Mouse (Mus musculus) myocyte (in vitro differentiated cells): ENCODE data around the gene Sgsm2. TPM values are rescaled to one million over a fixed set of nuclear protein-coding genes. Genes with fewer than 3 reads are reported as not detected.

Experiments
- H3K27me3 ChIP-seq: one replicate; pipeline ENCODE4 v1.6.1; 2011; ENCODE audit not compliant: control insufficient read depth, insufficient read depth, insufficient read length
- H3K36me3 ChIP-seq: one replicate; pipeline ENCODE4 v1.6.1; 2011; ENCODE audit not compliant: control insufficient read depth, insufficient read depth
- H3K4me2 ChIP-seq: one replicate; pipeline ENCODE4 v1.6.1; 2011; ENCODE audit warnings: low read depth, control low read depth
- H3K4me3 ChIP-seq: one replicate; pipeline ENCODE4 v1.5.1; 2011; ENCODE audit warnings: mild to moderate bottlenecking, control low read depth, moderate library complexity
- H3K79me2 ChIP-seq: one replicate; pipeline ENCODE4 v1.6.1; 2011; ENCODE audit not compliant: control insufficient read depth, insufficient read depth
- H3ac ChIP-seq: one replicate; pipeline ENCODE4 v1.6.1; 2011; ENCODE audit not compliant: control insufficient read depth, insufficient read length
- CEBPB ChIP-seq: IDR thresholded peaks from 2 replicates; pipeline ENCODE4 v1.6.1; 2011; ENCODE audit warnings: mild to moderate bottlenecking, moderate library complexity; ENCODE audit not compliant: poor library complexity, insufficient read depth, severe bottlenecking
- E2F4 ChIP-seq: IDR thresholded peaks from one replicate; pipeline ENCODE4 v1.6.1; 2011; ENCODE audit warnings: mild to moderate bottlenecking, control low read depth, moderate library complexity; ENCODE audit not compliant: insufficient read depth
- MAX ChIP-seq: IDR thresholded peaks from one replicate; pipeline ENCODE4 v1.6.1; 2011; ENCODE audit warnings: low read depth, mild to moderate bottlenecking, control low read depth
- MYOD1 ChIP-seq, 3 experiments: IDR thresholded peaks; one replicate each; pipeline ENCODE4 v1.6.1; 2011; ENCODE audit warnings: control low read depth in 2 of 3, low read depth in 2 of 3, mild to moderate bottlenecking in 2 of 3, moderate library complexity in 1 of 3; ENCODE audit not compliant: insufficient read length in 2 of 3, control insufficient read depth in 1 of 3
- MYOG ChIP-seq, 3 experiments: IDR thresholded peaks; one replicate each; pipeline ENCODE4 v1.6.1; 2011; ENCODE audit warnings: control low read depth in 2 of 3, low read depth in 2 of 3, mild to moderate bottlenecking in 2 of 3; ENCODE audit not compliant: insufficient read length in 2 of 3, control insufficient read depth in 1 of 3, insufficient read depth in 1 of 3
- POLR2A ChIP-seq: IDR thresholded peaks from one replicate; pipeline ENCODE4 v1.6.1; 2011; ENCODE audit warnings: low read depth, mild to moderate bottlenecking, control low read depth, moderate library complexity; ENCODE audit not compliant: insufficient read length
- POLR2AphosphoS2 ChIP-seq: IDR thresholded peaks from one replicate; pipeline ENCODE4 v1.6.1; 2011; ENCODE audit warnings: low read depth, control low read depth; ENCODE audit not compliant: insufficient read length
- REST ChIP-seq: IDR thresholded peaks from one replicate; pipeline ENCODE4 v1.6.1; 2011; ENCODE audit warnings: mild to moderate bottlenecking, control low read depth, moderate library complexity; ENCODE audit not compliant: insufficient read depth, insufficient read length
- SRF ChIP-seq: IDR thresholded peaks from one replicate; pipeline ENCODE4 v1.6.1; 2011; ENCODE audit warnings: low read depth; ENCODE audit not compliant: control insufficient read depth, insufficient read length
- TCF12 ChIP-seq: IDR thresholded peaks from one replicate; pipeline ENCODE4 v1.6.1; 2011; ENCODE audit warnings: mild to moderate bottlenecking, control low read depth; ENCODE audit not compliant: poor library complexity, insufficient read depth, severe bottlenecking
- TCF3 ChIP-seq: IDR thresholded peaks from one replicate; pipeline ENCODE4 v1.6.1; 2011; ENCODE audit warnings: low read depth, control low read depth; ENCODE audit not compliant: insufficient read length
- USF1 ChIP-seq: IDR thresholded peaks from one replicate; pipeline ENCODE4 v1.6.1; 2011; ENCODE audit warnings: low read depth, mild to moderate bottlenecking, control low read depth, moderate library complexity
- polyA plus RNA-seq: library from polyadenylated mRNA; unstranded; fragments of >200 nt; fragmentation: generic; extraction: Trizol; gene quantifications from one replicate; pipeline ENCODE4 v1.2.1, GENCODE M21; 2012; ENCODE audit warnings: missing spikeins

Sgsm2 gene
- polyA plus RNA-seq, 1 experiment: 12.3 TPM

DNA sequence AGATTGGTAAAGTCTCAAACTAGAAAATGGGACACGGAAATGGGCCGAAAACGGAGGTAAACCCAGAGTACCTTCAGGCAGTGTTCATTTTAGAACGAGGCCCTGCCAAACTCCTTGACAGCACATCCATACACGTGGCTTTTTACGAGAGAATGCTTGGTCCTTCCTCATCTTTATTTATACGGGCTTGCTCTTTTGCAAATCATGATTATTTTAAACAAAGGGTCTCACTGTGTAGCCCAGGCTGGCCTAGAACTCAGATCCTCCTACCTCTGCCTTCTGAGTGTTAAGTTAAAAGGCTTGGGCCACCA is 1.6 kb upstream of the Sgsm2 start:
- peaks cover 36% of the 10 kb centered on the region for H3K79me2 ChIP-seq
- H3K4me2 ChIP-seq: peak overlapping the region; percentile 93
- peak overlapping the region; percentile 98 for H3K4me3 ChIP-seq
- H3ac ChIP-seq: peak overlapping the region; percentile 72
- no peaks in the 10 kb centered on the region for H3K27me3 ChIP-seq
- peaks cover 37% of the 10 kb centered on the region for H3K36me3 ChIP-seq
- TF ChIP-seq MYOD1 (IDR thresholded peaks at IDR 0.05; ENCODE audit: control insufficient read depth in 1 of 3, insufficient read length in 2 of 3, low read depth in 2 of 3) (no peak), TCF3 (no peak), POLR2AphosphoS2 (no peak), USF1 (no peak), MAX (no peak), MYOG (IDR thresholded peaks at IDR 0.05; ENCODE audit: control insufficient read depth in 1 of 3, insufficient read depth in 1 of 3, insufficient read length in 2 of 3, low read depth in 2 of 3) (no peak), CEBPB (no peak), E2F4 (no peak), POLR2A (no peak)

DNA sequence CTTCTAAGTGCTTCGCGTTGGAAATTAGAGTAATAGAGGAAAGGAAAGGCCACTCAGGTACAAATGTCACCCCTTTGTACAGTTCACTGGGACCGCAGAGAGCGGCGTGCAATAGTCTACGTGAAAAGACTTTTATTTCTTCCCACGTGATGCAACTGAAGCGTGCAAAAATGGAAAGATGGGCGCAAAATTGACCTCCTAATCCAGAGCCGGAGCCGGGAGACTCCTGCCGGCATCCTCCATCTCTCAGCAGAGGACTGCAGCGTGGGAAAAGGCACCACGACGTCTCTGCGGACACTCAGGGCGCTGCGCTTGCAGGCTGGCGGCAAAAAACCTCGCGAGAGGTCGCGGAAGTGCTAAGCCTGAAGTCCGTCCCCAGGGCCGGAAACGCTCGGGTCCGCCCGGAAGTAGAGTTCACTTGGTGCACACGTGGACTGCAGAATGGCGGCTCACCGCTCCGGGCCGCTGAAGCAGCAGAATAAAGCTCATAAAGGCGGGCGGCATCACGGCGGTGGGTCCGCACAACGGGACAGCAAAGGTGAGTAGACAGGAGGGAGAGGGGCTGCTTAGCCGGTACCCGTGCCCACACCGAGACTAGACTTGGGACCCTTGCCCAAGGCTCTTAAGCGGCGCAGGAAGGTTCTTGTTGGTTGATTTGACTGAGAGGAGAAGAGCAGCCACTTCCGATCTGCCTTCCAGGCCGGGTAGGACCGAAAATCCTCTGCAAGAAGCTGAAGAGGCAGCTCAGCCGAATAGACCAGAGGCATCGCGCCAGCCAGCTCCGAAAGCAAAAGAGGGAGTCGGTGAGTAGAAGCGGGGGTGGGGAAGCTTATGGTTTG is 1.0 kb upstream of the Sgsm2 start, which contains the start of gene Tsr1:
Gene Tsr1 (plus strand): TSS at position 394 of the 839 bp plus-strand sequence.
- Histone ChIP-seq H3ac (peak within 1 kb of the TSS; percentile 72), H3K27me3 (no peaks in the 10 kb centered on the region), H3K79me2 (peaks cover 36% of the 10 kb centered on the region), H3K4me2 (peak within 1 kb of the TSS; percentile 93), H3K4me3 (peak within 1 kb of the TSS; percentile 98), H3K36me3 (peaks cover 31% of the 10 kb centered on the region)
- peak; percentile 67 for TF ChIP-seq USF1
- TF ChIP-seq TCF3: no peak
- TF ChIP-seq POLR2A: peak; percentile 85
- peak; percentile 86 for TF ChIP-seq MAX
- TF ChIP-seq POLR2AphosphoS2: peak; percentile 92

DNA sequence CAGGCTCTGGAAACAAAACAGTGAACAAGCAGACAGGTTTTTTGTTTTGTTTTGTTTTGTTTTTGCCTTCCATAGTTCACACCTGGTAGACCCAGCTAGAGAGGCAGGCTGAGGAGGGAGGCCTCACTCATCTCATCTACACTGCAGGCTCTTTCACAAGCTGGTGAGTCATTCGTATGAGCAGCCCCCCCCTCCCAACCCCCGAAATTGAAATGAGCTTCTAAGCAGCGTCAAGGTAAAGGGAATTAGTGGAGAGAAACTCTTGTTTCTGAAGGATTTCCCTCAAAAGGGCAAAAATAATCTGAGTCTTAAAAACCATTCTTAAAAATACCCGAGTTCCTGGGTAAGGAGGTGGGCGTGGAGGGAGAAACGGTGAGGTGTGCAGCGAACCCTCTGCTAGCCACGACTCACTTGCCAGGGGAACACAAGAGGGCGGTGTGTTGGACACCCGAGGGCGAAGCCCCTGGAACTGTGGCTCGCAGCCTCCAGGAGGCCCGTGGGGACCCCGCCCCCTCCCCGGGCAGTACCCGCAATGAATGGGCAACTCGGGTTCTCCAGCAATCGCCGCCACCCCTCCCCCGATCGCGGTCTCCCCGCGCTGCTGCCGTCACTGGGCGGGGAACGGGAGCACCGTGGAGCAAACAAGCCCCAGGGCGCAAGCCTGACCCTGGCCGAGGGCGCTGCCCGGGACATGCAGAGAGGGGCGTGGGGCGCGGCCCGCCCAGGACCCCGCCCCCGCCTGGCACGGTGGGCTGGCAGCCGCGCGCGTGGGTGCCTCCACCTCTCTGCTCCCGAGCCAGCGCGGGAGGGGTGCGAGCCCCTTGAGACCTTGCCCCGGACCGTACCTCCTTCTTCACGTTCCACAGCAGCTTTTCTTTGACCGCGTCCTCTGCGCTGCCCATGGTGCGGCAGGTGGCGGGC is 620 bp downstream of the Sgsm2 start:
- peaks cover 14% of the 10 kb centered on the region for H3K36me3 ChIP-seq
- peaks cover 33% of the 10 kb centered on the region for H3K79me2 ChIP-seq
- TF ChIP-seq TCF3: no peak
- peak; percentile 40 for TF ChIP-seq POLR2A
- TF ChIP-seq MYOG (IDR thresholded peaks at IDR 0.05; ENCODE audit: control insufficient read depth in 1 of 3, insufficient read depth in 1 of 3, insufficient read length in 2 of 3, low read depth in 2 of 3): peak in 1 of 3 experiments; percentile 2
- TF ChIP-seq POLR2AphosphoS2: no peak
- no peaks in the 10 kb centered on the region for H3K27me3 ChIP-seq
- peak overlapping the region; percentile 82 for H3K4me2 ChIP-seq
- peak overlapping the region; percentile 98 for H3K4me3 ChIP-seq
- H3ac ChIP-seq: peak overlapping the region; percentile 72

DNA sequence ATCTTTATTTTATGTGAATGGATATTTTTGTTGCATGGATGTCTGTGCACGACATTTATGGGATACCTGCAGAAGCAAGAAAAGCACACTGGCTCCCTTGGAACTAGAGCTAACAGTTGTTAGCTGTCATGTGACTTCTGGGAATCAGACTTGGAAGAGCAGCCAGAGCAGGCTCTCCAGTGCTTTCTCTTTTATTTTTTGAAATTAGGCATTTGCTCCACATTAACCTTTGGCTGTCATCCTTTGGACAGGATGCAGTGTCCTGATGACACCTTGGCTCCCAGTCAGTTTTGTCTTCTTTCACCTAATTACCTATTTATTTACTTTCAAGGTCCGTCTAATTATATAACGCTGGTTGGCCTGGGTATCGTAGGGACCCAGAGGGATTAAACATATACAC is 2.2 kb downstream of the Sgsm2 start:
- H3ac ChIP-seq: no peak overlapping the region
- no peak overlapping the region for H3K4me3 ChIP-seq
- H3K79me2 ChIP-seq: peaks cover 17% of the 10 kb centered on the region
- H3K36me3 ChIP-seq: no peaks in the 10 kb centered on the region
- TF ChIP-seq MAX (no peak), REST (no peak), USF1 (peak; percentile 52), POLR2AphosphoS2 (no peak)
- H3K27me3 ChIP-seq: no peaks in the 10 kb centered on the region
- peak overlapping the region; percentile 4 for H3K4me2 ChIP-seq

DNA sequence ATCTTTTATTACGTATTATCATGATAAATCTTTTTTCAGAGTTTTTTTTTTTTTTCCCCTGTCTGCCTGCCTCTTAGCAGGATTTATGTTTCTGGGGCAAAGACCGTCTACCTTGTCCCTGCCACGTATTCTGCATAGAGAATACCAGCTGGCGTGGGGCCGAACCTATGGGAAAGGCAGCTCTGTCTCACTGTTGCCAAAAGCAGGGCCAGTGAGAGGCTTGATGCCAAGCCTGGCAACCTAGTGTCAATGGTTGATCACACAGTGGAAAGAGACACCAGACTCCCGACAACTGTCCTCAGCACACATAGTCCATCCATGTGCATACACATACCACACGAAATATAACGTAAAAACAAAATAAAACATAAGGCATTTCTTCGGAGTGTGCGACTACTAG is 13.8 kb downstream of the Sgsm2 start:
- no peaks in the 10 kb centered on the region for H3K36me3 ChIP-seq
- no peak overlapping the region for H3ac ChIP-seq
- H3K4me2 ChIP-seq: no peak overlapping the region
- H3K79me2 ChIP-seq: no peaks in the 10 kb centered on the region
- no peaks in the 10 kb centered on the region for H3K27me3 ChIP-seq
- H3K4me3 ChIP-seq: no peak overlapping the region
- TF ChIP-seq E2F4: no peak
- no peak for TF ChIP-seq TCF3
- no peak for TF ChIP-seq TCF12
- TF ChIP-seq USF1: no peak
- no peak for TF ChIP-seq MAX
- no peak for TF ChIP-seq CEBPB
- TF ChIP-seq SRF: no peak
- TF ChIP-seq MYOG (IDR thresholded peaks at IDR 0.05; ENCODE audit: control insufficient read depth in 1 of 3, insufficient read depth in 1 of 3, insufficient read length in 2 of 3, low read depth in 2 of 3): no peak
- no peak for TF ChIP-seq REST
- no peak for TF ChIP-seq POLR2AphosphoS2
- TF ChIP-seq POLR2A: no peak
- TF ChIP-seq MYOD1 (IDR thresholded peaks at IDR 0.05; ENCODE audit: control insufficient read depth in 1 of 3, insufficient read length in 2 of 3, low read depth in 2 of 3): no peak
